Mouse (Mus musculus): ENCODE data around the gene Pole2. TPM values are rescaled to one million over a fixed set of nuclear protein-coding genes. Genes with fewer than 3 reads are reported as not detected.

The Pole2 gene
- polyA plus RNA-seq, 2 experiments: 26.3 to 37.1 TPM

DNA sequence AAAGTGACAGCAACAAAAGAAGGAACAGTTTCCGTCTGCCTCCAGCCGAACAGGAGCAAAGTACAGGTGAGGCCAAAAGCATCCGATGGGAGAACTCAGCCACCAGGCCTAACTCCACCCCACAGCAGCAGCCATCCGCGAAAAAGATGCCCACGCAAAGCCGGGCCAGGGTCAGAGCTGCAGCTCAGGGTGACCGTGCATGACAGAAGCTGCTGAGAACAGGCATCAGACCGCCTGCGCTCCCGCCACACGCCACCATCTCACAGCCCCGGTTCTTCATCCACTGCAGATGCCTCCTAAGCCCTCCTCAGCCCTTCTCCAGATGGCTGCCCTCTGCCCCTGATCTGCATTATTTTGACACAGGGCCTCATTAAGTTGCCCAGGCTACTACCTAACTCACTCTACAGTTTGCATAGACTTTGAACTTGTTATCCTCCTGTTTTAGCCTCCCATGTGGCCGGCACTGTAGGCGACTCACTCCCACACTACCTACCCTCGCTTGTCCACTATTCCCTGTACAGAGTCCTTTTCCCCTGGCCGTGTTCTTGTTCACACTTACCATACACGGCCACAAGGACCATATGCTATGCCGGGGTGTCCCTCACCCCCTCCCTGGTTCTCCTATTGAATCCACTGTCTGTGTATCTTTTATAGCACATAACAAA, 7.2 kb downstream of the Pole2 start:
- no peak overlapping the region for H3K4me2 ChIP-seq (replicated peaks; ENCODE audit: low read depth, low read length, severe bottlenecking)
- peaks cover 58% of the 10 kb centered on the region for H3K36me3 ChIP-seq (ENCODE audit: control insufficient read depth, insufficient read depth, low read length)
- H3K27ac ChIP-seq (replicated peaks; ENCODE audit: low read depth, low read length): no peak overlapping the region
- ATAC-seq (ENCODE audit: low FRiP score, low read depth): no peak
- no peak for DNase-seq (ENCODE audit: low spot score)
- H3K9ac ChIP-seq (ENCODE audit: low read depth, low read length, severe bottlenecking): no peak overlapping the region
- H3K4me1 ChIP-seq (ENCODE audit: control insufficient read depth, insufficient read depth, low read length): no peaks in the 10 kb centered on the region
- H3K4me3 ChIP-seq (replicated peaks; ENCODE audit: low read length): no peak overlapping the region
- H3K9me3 ChIP-seq (ENCODE audit: control insufficient read depth, low read length): no peaks in the 10 kb centered on the region
- 92% methylated on average over 19 of the region's 19 CpGs for WGBS
- no peak for TF ChIP-seq POLR2A (IDR thresholded peaks at IDR 0.05; ENCODE audit: borderline replicate concordance, extremely low read depth, insufficient read depth, insufficient read length)
- no peaks in the 10 kb centered on the region for H3K27me3 ChIP-seq (ENCODE audit: control insufficient read depth, insufficient read depth, low read length)

DNA sequence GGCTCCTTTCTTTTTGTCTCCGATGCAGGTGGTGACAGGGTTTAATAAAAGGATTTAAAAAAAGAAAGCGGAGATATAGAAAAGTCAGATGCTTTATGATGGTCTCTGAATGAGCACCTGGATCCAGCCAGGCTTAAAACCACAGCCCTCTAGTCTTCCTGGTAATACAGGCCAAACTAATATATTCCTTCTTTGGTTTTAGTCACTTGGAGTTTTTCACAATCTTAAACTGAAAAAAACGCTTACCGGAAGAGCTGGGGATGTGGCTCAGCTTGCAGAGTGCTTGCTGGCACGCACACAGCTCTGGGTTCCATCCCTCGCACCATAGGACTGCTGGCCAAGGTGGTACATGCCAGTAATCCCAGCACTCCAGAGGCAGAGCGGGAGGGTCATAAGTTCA, 11.4 kb downstream of the Pole2 start:
- Histone ChIP-seq H3K27ac (replicated peaks; ENCODE audit: low read depth, low read length) (no peak overlapping the region), H3K9me3 (ENCODE audit: control insufficient read depth, low read length) (no peaks in the 10 kb centered on the region), H3K4me2 (replicated peaks; ENCODE audit: low read depth, low read length, severe bottlenecking) (no peak overlapping the region), H3K36me3 (ENCODE audit: control insufficient read depth, insufficient read depth, low read length) (peaks cover 76% of the 10 kb centered on the region), H3K9ac (ENCODE audit: low read depth, low read length, severe bottlenecking) (no peak overlapping the region), H3K4me3 (replicated peaks; ENCODE audit: low read length) (no peak overlapping the region), H3K4me1 (ENCODE audit: control insufficient read depth, insufficient read depth, low read length) (no peaks in the 10 kb centered on the region), H3K27me3 (ENCODE audit: control insufficient read depth, insufficient read depth, low read length) (no peaks in the 10 kb centered on the region)
- no peak for DNase-seq (ENCODE audit: low spot score)
- 95% methylated on average over 7 of the region's 7 CpGs for WGBS
- no peak for ATAC-seq (ENCODE audit: low FRiP score, low read depth)
- no peak for TF ChIP-seq POLR2A (IDR thresholded peaks at IDR 0.05; ENCODE audit: borderline replicate concordance, extremely low read depth, insufficient read depth, insufficient read length)

DNA sequence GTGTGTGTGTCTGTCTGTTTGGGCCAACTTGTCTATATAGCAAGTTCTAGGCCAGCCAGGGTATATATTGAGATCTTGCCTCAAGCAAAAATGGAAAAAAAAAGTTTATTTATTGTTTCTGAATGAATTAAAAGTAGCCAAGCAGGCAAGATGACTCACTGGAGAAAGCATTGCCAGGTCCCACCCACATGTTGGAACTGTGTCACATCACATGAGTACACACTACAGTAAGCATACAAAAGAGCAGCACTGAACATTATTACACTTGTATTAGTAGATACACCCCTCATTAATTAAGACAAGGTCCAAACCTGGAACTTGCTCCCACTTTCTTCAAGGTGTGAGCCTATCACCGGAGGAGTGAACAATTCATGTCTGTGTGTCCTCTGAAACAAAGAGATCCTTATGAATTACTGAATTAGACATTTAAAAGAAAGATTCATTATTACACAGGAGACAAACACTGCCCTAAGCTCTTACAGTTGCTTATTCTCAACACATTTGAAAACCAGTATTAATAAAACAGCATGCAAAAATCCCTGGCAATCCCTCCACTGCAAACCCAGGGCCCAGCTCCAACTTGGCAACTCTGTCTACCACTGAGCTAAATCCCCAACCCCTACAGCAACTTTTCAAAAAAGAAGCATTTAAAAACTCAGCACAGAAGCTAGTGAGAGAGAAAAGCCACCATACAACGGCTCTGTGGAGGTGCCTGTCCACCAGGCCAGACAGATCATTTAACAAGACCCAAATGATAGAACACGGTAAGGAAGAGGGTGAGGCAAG, 12.8 kb downstream of the Pole2 start:
- no peak for TF ChIP-seq POLR2A (IDR thresholded peaks at IDR 0.05; ENCODE audit: borderline replicate concordance, extremely low read depth, insufficient read depth, insufficient read length)
- H3K4me3 ChIP-seq (replicated peaks; ENCODE audit: low read length): no peak overlapping the region
- DNase-seq (ENCODE audit: low spot score): no peak

GRCm38 (mm10) chr12:69214393-69214792, 13.6 kb downstream of the Pole2 start:
- H3K27ac ChIP-seq (replicated peaks; ENCODE audit: low read depth, low read length): no peak overlapping the region
- H3K4me2 ChIP-seq (replicated peaks; ENCODE audit: low read depth, low read length, severe bottlenecking): no peak overlapping the region
- no peaks in the 10 kb centered on the region for H3K4me1 ChIP-seq (ENCODE audit: control insufficient read depth, insufficient read depth, low read length)
- DNase-seq (ENCODE audit: low spot score) (no peak), ATAC-seq (ENCODE audit: low FRiP score, low read depth) (no peak)
- H3K9me3 ChIP-seq (ENCODE audit: control insufficient read depth, low read length): no peaks in the 10 kb centered on the region
- H3K4me3 ChIP-seq (replicated peaks; ENCODE audit: low read length): no peak overlapping the region
- WGBS: 92% methylated on average over 7 of the region's 7 CpGs
- peaks cover 70% of the 10 kb centered on the region for H3K36me3 ChIP-seq (ENCODE audit: control insufficient read depth, insufficient read depth, low read length)
- H3K9ac ChIP-seq (ENCODE audit: low read depth, low read length, severe bottlenecking): no peak overlapping the region
- no peak for TF ChIP-seq POLR2A (IDR thresholded peaks at IDR 0.05; ENCODE audit: borderline replicate concordance, extremely low read depth, insufficient read depth, insufficient read length)
- H3K27me3 ChIP-seq (ENCODE audit: control insufficient read depth, insufficient read depth, low read length): no peaks in the 10 kb centered on the region

More for the DNA sequence above, 12.8 kb downstream of the Pole2 start:
- Histone ChIP-seq H3K4me2 (replicated peaks; ENCODE audit: low read depth, low read length, severe bottlenecking) (no peak overlapping the region), H3K9me3 (ENCODE audit: control insufficient read depth, low read length) (no peaks in the 10 kb centered on the region), H3K27me3 (ENCODE audit: control insufficient read depth, insufficient read depth, low read length) (no peaks in the 10 kb centered on the region), H3K9ac (ENCODE audit: low read depth, low read length, severe bottlenecking) (no peak overlapping the region), H3K36me3 (ENCODE audit: control insufficient read depth, insufficient read depth, low read length) (peaks cover 67% of the 10 kb centered on the region), H3K4me1 (ENCODE audit: control insufficient read depth, insufficient read depth, low read length) (no peaks in the 10 kb centered on the region), H3K27ac (replicated peaks; ENCODE audit: low read depth, low read length) (no peak overlapping the region)
- no peak for ATAC-seq (ENCODE audit: low FRiP score, low read depth)
- 87% methylated on average over 3 of the region's 3 CpGs for WGBS

GRCm38 (mm10) chr12:69213186-69213777, 14.7 kb downstream of the Pole2 start:
- WGBS: 93% methylated on average over 13 of the region's 13 CpGs
- Histone ChIP-seq H3K27me3 (ENCODE audit: control insufficient read depth, insufficient read depth, low read length) (no peaks in the 10 kb centered on the region), H3K4me1 (ENCODE audit: control insufficient read depth, insufficient read depth, low read length) (no peaks in the 10 kb centered on the region), H3K4me2 (replicated peaks; ENCODE audit: low read depth, low read length, severe bottlenecking) (no peak overlapping the region), H3K27ac (replicated peaks; ENCODE audit: low read depth, low read length) (no peak overlapping the region), H3K4me3 (replicated peaks; ENCODE audit: low read length) (no peak overlapping the region), H3K9me3 (ENCODE audit: control insufficient read depth, low read length) (no peaks in the 10 kb centered on the region), H3K36me3 (ENCODE audit: control insufficient read depth, insufficient read depth, low read length) (peaks cover 68% of the 10 kb centered on the region), H3K9ac (ENCODE audit: low read depth, low read length, severe bottlenecking) (no peak overlapping the region)
- DNase-seq (ENCODE audit: low spot score): no peak
- ATAC-seq (ENCODE audit: low FRiP score, low read depth): no peak
- TF ChIP-seq POLR2A (IDR thresholded peaks at IDR 0.05; ENCODE audit: borderline replicate concordance, extremely low read depth, insufficient read depth, insufficient read length): no peak

All from limb, embryonic 14.5 days (tissue).